Mouse (Mus musculus) neural tube, embryonic 11.5 days (tissue): Measurements from ENCODE around the gene Ctbp2. TPM values are rescaled to one million over a fixed set of nuclear protein-coding genes. Genes with fewer than 3 reads are reported as not detected.

Source experiments
- ATAC-seq: fragments of 200-750 bp; cut with Nextera tagmentation; 2 replicates; pipeline ENCODE4 v1.8.0; 2017; ENCODE audit warnings: moderate number of reproducible peaks, mild to moderate bottlenecking, moderate TSS enrichment, moderate library complexity; ENCODE audit not compliant: insufficient read depth, low FRiP score, low TSS enrichment
- DNase-seq: peaks from one replicate; pipeline ENCODE4 v3.0.0-alpha.2; 2015; ENCODE audit warnings: low spot score
- H3K27ac ChIP-seq: fragments of 300-500 bp; sonication (generic); 2 replicates; pipeline ENCODE4 v1.5.1; 2014; ENCODE audit warnings: low read depth, mild to moderate bottlenecking, low read length
- H3K27me3 ChIP-seq: fragments of 300-500 bp; sonication (generic); 2 replicates; pipeline ENCODE4 v1.6.1; 2014; ENCODE audit warnings: mild to moderate bottlenecking, low read length, mixed read lengths; ENCODE audit not compliant: control insufficient read depth, insufficient read depth
- H3K36me3 ChIP-seq: fragments of 300-500 bp; sonication (generic); 2 replicates; pipeline ENCODE4 v1.6.1; 2014; ENCODE audit warnings: mild to moderate bottlenecking, low read length, moderate library complexity, mixed read lengths; ENCODE audit not compliant: control insufficient read depth, insufficient read depth
- H3K4me1 ChIP-seq: fragments of 300-500 bp; sonication (generic); 2 replicates; pipeline ENCODE4 v1.6.1; 2014; ENCODE audit warnings: low read length, mixed read lengths; ENCODE audit not compliant: control insufficient read depth, insufficient read depth
- H3K4me2 ChIP-seq: fragments of 300-500 bp; sonication (generic); 2 replicates; pipeline ENCODE4 v1.6.1; 2014; ENCODE audit warnings: low read depth, mild to moderate bottlenecking, moderate library complexity
- H3K4me3 ChIP-seq: fragments of 300-500 bp; sonication (generic); 2 replicates; pipeline ENCODE4 v1.5.1; 2014; ENCODE audit warnings: low read depth, low read length
- H3K9ac ChIP-seq: fragments of 300-500 bp; sonication (generic); 2 replicates; pipeline ENCODE4 v1.6.1; 2014; ENCODE audit warnings: mild to moderate bottlenecking, low read length
- H3K9me3 ChIP-seq: fragments of 300-500 bp; sonication (generic); 2 replicates; pipeline ENCODE4 v1.6.1; 2016; ENCODE audit warnings: low read length; ENCODE audit not compliant: control insufficient read depth
- WGBS: fragments of 180-500 bp; shearing (Covaris S2); extraction: QIAGEN DNeasy Blood & Tissue Kit; methylation state at CpG from one replicate; pipeline ENCODE4 v1.1.7; 2014; 5-methylcytosine and 5-hydroxymethylcytosine counted together
- polyA plus RNA-seq: library from polyadenylated mRNA; unstranded; fragments of >200 nt; fragmentation: Nextera tagmentation; extraction: Ambion mirVana; gene quantifications from 2 replicates; pipeline ENCODE4 v1.2.1, GENCODE M21; 2014

The Ctbp2 gene
- polyA plus RNA-seq, 1 experiment from 2014 or later: 167 TPM

DNA sequence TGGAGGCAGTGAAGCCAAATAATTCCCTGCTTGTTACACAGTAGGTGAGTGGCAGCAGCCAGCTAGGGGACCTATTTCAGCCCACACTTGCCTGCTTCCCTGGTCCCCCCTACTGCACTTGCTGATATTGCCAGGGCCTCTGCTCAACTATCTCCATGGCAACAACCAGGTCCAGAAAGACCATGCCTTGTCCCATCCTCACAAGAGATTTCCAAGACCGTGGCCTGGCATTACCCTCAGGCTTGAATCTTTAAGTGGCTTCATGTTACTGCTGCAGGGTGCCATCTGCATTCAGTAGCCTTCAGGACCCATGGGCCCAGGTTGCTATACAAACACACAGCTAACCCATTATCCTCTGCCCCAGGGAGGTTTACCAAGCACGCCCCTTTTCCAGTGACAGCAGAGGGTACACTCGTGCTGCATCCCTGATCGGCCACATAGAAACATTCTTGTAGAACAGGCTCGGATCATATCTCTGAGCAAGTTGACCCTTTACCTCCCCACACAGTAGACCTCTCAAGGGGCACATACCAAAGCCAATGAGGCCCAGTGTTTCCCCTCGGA lies 129.4 kb downstream of the Ctbp2 start:
- DNase-seq (no peak), ATAC-seq (no peak)
- no peak overlapping the region for H3K4me3 ChIP-seq
- 83% methylated on average over 6 of the region's 6 CpGs for WGBS
- no peaks in the 10 kb centered on the region for H3K9me3 ChIP-seq
- no peak overlapping the region for H3K4me2 ChIP-seq
- no peaks in the 10 kb centered on the region for H3K27me3 ChIP-seq
- peaks cover 19% of the 10 kb centered on the region for H3K36me3 ChIP-seq
- no peaks in the 10 kb centered on the region for H3K4me1 ChIP-seq
- H3K27ac ChIP-seq: no peak overlapping the region
- H3K9ac ChIP-seq: no peak overlapping the region

DNA sequence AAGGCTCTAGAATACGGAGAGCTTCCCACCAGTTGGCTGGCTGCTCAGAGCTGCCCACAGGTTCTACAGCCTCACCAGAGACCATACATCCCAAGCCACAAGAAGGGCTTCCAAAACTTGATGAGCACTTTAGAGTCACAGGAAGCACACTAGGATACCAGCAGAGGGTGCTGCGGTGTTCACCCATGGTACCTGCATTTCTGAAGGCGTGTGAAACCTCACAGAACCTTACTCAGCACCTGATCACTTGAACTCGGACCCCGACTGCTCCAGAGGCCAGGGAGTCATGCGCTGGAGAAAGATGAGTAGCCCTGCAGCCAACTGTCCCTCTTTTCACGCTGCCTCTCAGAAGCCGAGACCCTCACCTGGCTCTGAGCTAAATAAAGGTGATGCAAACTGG lies 130.0 kb downstream of the Ctbp2 start:
- H3K27ac ChIP-seq: no peak overlapping the region
- WGBS: 90% methylated on average over 8 of the region's 8 CpGs
- H3K4me1 ChIP-seq: no peaks in the 10 kb centered on the region
- H3K27me3 ChIP-seq: no peaks in the 10 kb centered on the region
- H3K9me3 ChIP-seq: no peaks in the 10 kb centered on the region
- H3K36me3 ChIP-seq: peaks cover 19% of the 10 kb centered on the region
- H3K4me3 ChIP-seq: no peak overlapping the region
- H3K4me2 ChIP-seq: no peak overlapping the region
- ATAC-seq (no peak), DNase-seq (no peak)
- no peak overlapping the region for H3K9ac ChIP-seq

DNA sequence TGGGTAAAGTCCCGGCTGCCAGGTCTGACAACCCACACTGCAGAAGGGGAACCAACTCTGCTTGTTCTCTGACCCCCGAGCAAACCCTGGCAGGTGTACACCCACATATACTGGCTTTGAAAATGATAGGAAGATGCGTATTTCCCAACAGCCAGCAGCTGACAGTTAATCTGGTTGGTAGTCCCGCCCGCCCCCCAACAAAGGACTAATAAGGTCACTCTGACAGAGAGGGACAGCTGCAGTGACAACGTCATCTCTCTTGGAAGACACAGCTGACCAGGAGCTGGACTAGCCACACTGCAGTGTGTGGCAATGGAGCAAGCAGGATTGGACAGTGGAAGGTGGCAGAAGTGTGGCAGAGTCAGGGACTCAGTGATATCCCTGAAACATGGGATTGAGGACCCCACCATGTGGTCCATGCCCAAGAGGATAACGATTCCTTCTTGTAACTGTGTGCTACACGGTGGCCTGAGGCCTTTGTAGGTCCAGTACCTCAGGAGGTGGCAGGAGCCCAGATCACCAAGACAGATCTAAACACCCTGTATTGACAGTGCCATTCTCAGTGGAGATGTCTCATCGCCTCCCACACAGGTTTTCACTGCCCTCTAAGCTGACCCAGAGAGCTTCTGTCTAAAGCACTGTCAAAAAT lies 131.1 kb downstream of the Ctbp2 start:
- Histone ChIP-seq H3K4me3 (no peak overlapping the region), H3K36me3 (peaks cover 18% of the 10 kb centered on the region), H3K4me1 (no peaks in the 10 kb centered on the region), H3K4me2 (no peak overlapping the region), H3K27ac (no peak overlapping the region), H3K9ac (no peak overlapping the region), H3K27me3 (no peaks in the 10 kb centered on the region), H3K9me3 (no peaks in the 10 kb centered on the region)
- no peak for ATAC-seq
- no peak for DNase-seq
- 91% methylated on average over 9 of the region's 9 CpGs for WGBS

DNA sequence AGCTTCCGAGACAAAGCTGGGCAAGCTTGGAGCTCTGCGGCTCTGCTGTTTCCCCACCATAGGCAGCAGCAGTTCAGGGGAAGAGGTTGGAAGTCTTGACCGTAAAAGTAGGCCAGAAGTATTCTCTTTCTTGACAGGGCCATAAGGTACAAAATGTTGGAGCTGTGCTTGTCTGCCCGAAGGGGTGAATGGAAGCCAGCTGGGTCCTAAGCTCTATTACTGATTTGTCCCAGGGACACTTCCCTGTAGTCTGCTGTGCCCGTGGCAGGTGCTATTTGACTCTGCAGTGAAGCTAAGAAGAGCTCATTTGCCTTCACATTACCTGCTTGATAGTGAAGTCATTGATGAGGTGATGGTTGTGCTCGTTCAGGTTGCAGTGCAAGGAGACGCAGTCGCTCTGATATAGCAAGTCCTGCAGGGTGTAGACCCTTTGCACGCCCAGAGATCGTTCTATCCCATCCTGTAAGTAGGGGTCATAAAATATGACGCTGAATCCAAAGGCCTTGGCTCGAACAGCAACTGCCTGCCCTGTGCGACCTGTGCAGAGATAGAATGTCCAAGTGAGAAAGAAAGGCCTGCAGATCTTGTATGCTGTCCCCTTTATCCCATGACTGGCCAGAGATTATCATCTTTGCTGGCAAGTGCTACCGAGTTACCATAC lies 132.8 kb downstream of the Ctbp2 start:
- no peak overlapping the region for H3K27ac ChIP-seq
- H3K27me3 ChIP-seq: no peaks in the 10 kb centered on the region
- H3K4me3 ChIP-seq: no peak overlapping the region
- 90% methylated on average over 14 of the region's 14 CpGs for WGBS
- DNase-seq (no peak), ATAC-seq (no peak)
- no peak overlapping the region for H3K9ac ChIP-seq
- H3K36me3 ChIP-seq: peaks cover 12% of the 10 kb centered on the region
- H3K4me2 ChIP-seq: no peak overlapping the region
- no peaks in the 10 kb centered on the region for H3K9me3 ChIP-seq
- no peaks in the 10 kb centered on the region for H3K4me1 ChIP-seq

DNA sequence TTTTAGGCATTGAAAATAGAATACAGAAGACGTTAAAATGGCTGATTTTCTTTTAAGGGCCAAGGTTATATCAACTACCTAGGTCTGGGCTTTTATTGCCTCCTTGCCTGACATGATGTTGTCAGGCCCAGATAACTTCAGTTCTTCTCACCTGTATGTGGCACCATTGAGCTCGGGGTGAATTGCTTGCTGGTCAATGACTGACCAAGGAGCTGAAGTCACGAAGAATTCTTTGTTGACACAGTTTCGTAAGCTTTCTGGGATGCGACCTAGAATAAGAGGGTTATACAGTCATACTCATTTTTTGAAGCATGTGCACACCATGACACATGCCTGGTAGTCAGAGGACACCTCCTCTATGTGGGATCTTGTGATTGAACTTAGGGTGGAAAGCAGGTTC lies 134.3 kb downstream of the Ctbp2 start:
- no peak for ATAC-seq
- Histone ChIP-seq H3K9me3 (no peaks in the 10 kb centered on the region), H3K4me3 (no peak overlapping the region), H3K27ac (no peak overlapping the region), H3K4me2 (no peak overlapping the region), H3K36me3 (peaks cover 14% of the 10 kb centered on the region), H3K9ac (no peak overlapping the region), H3K4me1 (no peaks in the 10 kb centered on the region), H3K27me3 (no peaks in the 10 kb centered on the region)
- DNase-seq: no peak
- WGBS: 89% methylated on average over 5 of the region's 5 CpGs

DNA sequence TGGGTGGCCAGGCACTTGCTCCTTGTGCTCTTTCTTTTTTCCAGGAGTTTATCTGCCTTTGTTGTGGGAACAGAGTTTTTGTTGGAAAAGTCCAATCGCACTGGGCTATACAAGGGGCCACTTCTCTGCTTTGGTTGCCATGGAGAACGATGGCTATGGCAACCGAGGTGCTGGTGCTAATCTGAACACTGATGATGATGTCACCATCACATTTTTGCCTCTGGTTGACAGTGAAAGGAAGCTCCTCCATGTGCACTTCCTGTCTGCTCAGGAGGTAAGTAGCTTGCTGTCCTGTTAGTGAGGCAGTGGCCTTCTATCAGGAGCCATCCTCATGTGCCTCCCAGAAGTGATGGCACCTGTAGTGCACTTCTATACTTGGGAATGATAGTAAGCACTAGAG lies 141.5 kb downstream of the Ctbp2 start:
- no peak for ATAC-seq
- Histone ChIP-seq H3K9me3 (no peaks in the 10 kb centered on the region), H3K4me1 (no peaks in the 10 kb centered on the region), H3K4me3 (no peak overlapping the region), H3K27ac (no peak overlapping the region), H3K4me2 (no peak overlapping the region), H3K27me3 (no peaks in the 10 kb centered on the region), H3K36me3 (peaks cover 3% of the 10 kb centered on the region), H3K9ac (no peak overlapping the region)
- DNase-seq: no peak
- 72% methylated on average over 3 of the region's 3 CpGs for WGBS

DNA sequence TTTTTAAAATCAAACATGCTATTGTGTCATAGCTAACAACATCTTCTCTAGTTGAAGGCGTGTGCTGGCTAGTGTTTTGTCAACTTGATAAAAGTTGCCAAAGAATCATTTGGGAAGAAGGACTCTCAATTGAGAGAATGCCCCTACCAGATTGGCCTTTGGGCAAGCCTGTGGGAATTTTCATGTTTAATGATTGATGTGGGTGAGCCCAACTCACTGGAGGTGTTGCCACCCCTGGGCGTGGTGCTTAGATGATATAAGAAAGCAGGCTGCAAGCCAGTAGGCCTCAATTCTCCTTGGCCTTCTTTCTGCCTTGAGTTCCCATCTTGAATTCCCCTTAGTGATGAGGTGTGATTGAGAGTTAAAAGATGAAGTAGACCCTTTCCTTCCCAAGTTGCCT lies 146.2 kb downstream of the Ctbp2 start:
- no peaks in the 10 kb centered on the region for H3K36me3 ChIP-seq
- H3K9me3 ChIP-seq: no peaks in the 10 kb centered on the region
- WGBS: 99% methylated on average over 2 of the region's 2 CpGs

DNA sequence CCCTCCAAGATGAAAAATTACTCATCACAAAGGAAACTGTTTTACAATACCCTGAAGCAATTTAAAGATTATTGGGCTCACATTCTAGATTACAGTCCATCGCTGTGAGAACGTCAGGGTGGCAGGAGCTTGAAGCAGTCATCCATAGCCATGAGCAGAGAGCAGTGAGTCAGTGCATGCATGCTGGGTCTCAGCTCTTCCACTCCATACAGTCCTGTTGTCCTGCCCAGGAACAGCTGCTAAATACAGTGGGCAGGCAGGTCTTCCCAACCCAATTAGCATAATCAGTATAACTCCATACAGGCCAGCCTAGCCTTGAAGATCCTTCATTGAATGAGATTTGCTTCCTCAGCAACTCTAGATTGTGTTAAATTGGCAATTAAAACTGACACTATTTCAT lies 148.1 kb downstream of the Ctbp2 start:
- Histone ChIP-seq H3K9me3 (no peaks in the 10 kb centered on the region), H3K4me2 (no peak overlapping the region), H3K27me3 (no peaks in the 10 kb centered on the region), H3K9ac (no peak overlapping the region), H3K27ac (no peak overlapping the region), H3K4me3 (no peak overlapping the region), H3K4me1 (no peaks in the 10 kb centered on the region), H3K36me3 (no peaks in the 10 kb centered on the region)
- WGBS: 90% methylated on average over 2 of the region's 2 CpGs
- DNase-seq (no peak), ATAC-seq (no peak)

More for the DNA sequence above, 146.2 kb downstream of the Ctbp2 start:
- DNase-seq: no peak
- Histone ChIP-seq H3K4me1 (no peaks in the 10 kb centered on the region), H3K9ac (no peak overlapping the region), H3K27ac (no peak overlapping the region), H3K27me3 (no peaks in the 10 kb centered on the region), H3K4me3 (no peak overlapping the region), H3K4me2 (no peak overlapping the region)
- ATAC-seq: no peak

DNA sequence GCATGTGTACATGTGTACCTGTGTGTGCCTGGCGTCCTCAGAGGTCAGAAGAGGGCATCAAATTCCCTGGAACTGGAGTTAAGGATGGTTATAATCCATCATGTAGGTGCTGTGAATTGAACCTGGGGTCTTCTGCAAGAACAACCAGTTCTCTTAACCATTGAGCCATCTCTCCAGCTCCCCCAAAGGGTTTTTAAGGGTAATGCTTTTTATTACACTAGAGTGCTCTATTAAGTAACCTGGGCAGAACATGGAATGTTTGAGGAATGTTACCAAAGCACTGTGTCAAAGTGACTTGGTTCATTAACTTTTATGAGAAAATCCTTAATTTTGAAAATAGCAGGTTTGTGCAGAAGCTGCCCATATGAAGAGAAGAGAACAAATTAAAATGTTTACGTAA lies 152.1 kb downstream of the Ctbp2 start:
- ATAC-seq (no peak), DNase-seq (no peak)
- no peak overlapping the region for H3K4me3 ChIP-seq
- no peaks in the 10 kb centered on the region for H3K9me3 ChIP-seq
- no peaks in the 10 kb centered on the region for H3K4me1 ChIP-seq
- WGBS: 95% methylated on average over 2 of the region's 2 CpGs
- H3K27ac ChIP-seq: no peak overlapping the region
- no peak overlapping the region for H3K4me2 ChIP-seq
- H3K9ac ChIP-seq: no peak overlapping the region
- H3K36me3 ChIP-seq: no peaks in the 10 kb centered on the region
- no peaks in the 10 kb centered on the region for H3K27me3 ChIP-seq
